Mouse (Mus musculus): ENCODE measurements around the gene Adprm.

DNA sequence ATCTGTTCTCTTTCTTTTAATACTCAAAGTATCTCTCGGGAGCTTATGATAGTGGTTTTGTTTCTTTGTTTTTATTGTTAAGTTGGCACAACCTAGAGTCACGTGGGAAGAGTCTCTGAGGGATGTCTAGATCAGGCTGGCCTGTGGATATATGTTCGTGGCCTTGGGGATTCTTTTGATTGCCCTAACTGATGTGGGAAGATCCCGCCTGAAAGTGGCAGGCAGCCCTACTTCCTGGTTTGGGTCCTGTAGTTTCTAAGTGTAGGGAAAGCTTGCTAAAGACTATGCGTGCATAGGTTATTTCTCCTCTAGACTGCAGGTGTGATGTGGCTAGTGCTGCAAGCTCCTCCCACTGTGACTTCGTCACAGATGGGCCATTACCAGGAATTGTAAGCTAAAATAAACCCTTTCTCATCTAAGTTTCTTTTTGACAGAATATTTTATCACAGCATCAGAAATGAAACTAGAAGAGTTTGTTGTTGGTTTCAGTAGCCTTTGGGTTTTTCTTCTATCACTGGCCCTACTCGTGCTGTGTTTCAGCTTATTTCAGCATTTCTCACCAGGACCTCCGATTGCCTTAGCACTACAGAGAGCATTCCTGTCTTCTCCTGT is 2.5 kb upstream of the Adprm start:
- no peak for TF ChIP-seq UBTF (IDR thresholded peaks at IDR 0.05; ENCODE audit: low read depth, low read length)
- no peak for TF ChIP-seq TBP (conservative IDR thresholded peaks at IDR 0.05; ENCODE audit: low read depth, low read length)

Measured in CH12.LX (cell line).